Mouse (Mus musculus): ENCODE measurements at regions not wholly inside any gene's neighbourhood (a gene's known extent, or its start where the extent isn't known, plus 50 kb on each side); places are given as distances from the start of the nearest gene placed in this dataset.

- TF ChIP-seq CTCF (IDR thresholded peaks at IDR 0.05; ENCODE audit: control insufficient read depth, insufficient read depth, low read length) (no peak), POLR2A (IDR thresholded peaks at IDR 0.05; ENCODE audit: borderline replicate concordance, control insufficient read depth, low read depth, low read length) (no peak)
These were observed 116.4 kb upstream of the Adra1d start for GRCm38 (mm10) chr2:131678484-131678883.
